9 mouse cellular contexts compared by ENCODE assay signal in genomic region chr5:123879928-123880327, GRCm38 (mm10). TPM values are rescaled to one million over a fixed set of nuclear protein-coding genes. Genes with fewer than 3 reads are reported as not detected.
DNase-seq lines count a peak whose midpoint lies in the region; ATAC-seq and TF ChIP-seq lines count a peak whose summit lies in the region.
"Had no signal": no experiment of that assay in that cellular context is flagged by ENCODE, and none has a peak within 500 bp of the region (broad histone marks: within the 10 kb centered on the region; RNA-seq: fewer than 3 reads in every experiment).

Gene Hcar1 (minus strand): TSS chr5:123880020.

- no peak within 1 kb of the TSS for H3K4me3 ChIP-seq in limb, embryonic 13.5 days
- H3K4me3 ChIP-seq in midbrain, postnatal 0 days (ENCODE audit: low read depth, low read length), result no peak within 1 kb of the TSS

- no peaks in the 10 kb centered on the region for H3K27me3 ChIP-seq in limb, embryonic 13.5 days
- no peaks in the 10 kb centered on the region for H3K27me3 ChIP-seq in midbrain, postnatal 0 days (ENCODE audit: insufficient read depth, low read length)

- H3K9ac ChIP-seq in limb, embryonic 13.5 days, result peak within 1 kb of the TSS; percentile 25; the same call in 1 of the 2 replicates
- H3K9ac ChIP-seq in midbrain, postnatal 0 days (replicated peaks; ENCODE audit: low read length, poor library complexity, severe bottlenecking), result no peak within 1 kb of the TSS
- H3K9ac ChIP-seq: liver, embryonic 14.5 days had no signal

- no peak within 1 kb of the TSS for H3K27ac ChIP-seq in limb, embryonic 13.5 days
- H3K27ac ChIP-seq in midbrain, postnatal 0 days (ENCODE audit: low read depth, low read length), result no peak within 1 kb of the TSS
- H3K27ac ChIP-seq: liver, embryonic 14.5 days had no signal

- intact Hi-C loops in heart, postnatal 14 days (cut with DNase I), result no loop called here

- H3K9me3 ChIP-seq in limb, embryonic 13.5 days, result no peaks in the 10 kb centered on the region
- H3K9me3 ChIP-seq in midbrain, postnatal 0 days (ENCODE audit: low read length), result no peaks in the 10 kb centered on the region

- 53% methylated on average over 12 of the region's 12 CpGs for WGBS in limb, embryonic 13.5 days
- WGBS in midbrain, postnatal 0 days, result 67% methylated on average over 12 of the region's 12 CpGs

- TF ChIP-seq CTCF in midbrain, postnatal 0 days (IDR thresholded peaks at IDR 0.05), result no peak

- H3K4me2 ChIP-seq in limb, embryonic 13.5 days (replicated peaks), result peak within 1 kb of the TSS; percentile 28
- H3K4me2 ChIP-seq in midbrain, postnatal 0 days (ENCODE audit: low read depth, low read length, poor library complexity, severe bottlenecking), result no peak within 1 kb of the TSS

- peaks cover 34% of the 10 kb centered on the region for H3K4me1 ChIP-seq in limb, embryonic 13.5 days
- no peaks in the 10 kb centered on the region for H3K4me1 ChIP-seq in midbrain, postnatal 0 days (ENCODE audit: insufficient read depth, low read length)

- no peaks in the 10 kb centered on the region for H3K36me3 ChIP-seq in limb, embryonic 13.5 days
- no peaks in the 10 kb centered on the region for H3K36me3 ChIP-seq in midbrain, postnatal 0 days (ENCODE audit: insufficient read depth, low read length)

- no peak for ATAC-seq in limb, embryonic 13.5 days (ENCODE audit: low FRiP score, low read depth)
- ATAC-seq in midbrain, postnatal 0 days (ENCODE audit: low FRiP score), result no peak

- DNase-seq in urinary bladder, postnatal 25 days (ENCODE audit: low spot score), result peak; percentile 23
- no peak for DNase-seq in urinary bladder, adult 18-20 months (ENCODE audit: low spot score in 2 of 2)
- DNase-seq in heart, postnatal 14 days, result peak; percentile 19 to 49
- DNase-seq in yolk sac, embryonic 10.5 days (ENCODE audit: low spot score), result peak; percentile 32
- DNase-seq in midbrain, postnatal 0 days (ENCODE audit: low spot score), result no peak
- no peak for DNase-seq in layer of hippocampus, adult 8-10 months (ENCODE audit: low spot score in 2 of 2)
- no peak for DNase-seq in frontal cortex, postnatal 10 days (ENCODE audit: low spot score in 2 of 2)

RNA-seq across cellular contexts. Expression of gene Hcar1, which starts in this region (rescaled TPM):
- total RNA-seq in heart, postnatal 14 days (2021), result under 1 TPM; 0.54 to 0.79 TPM
- 0.17 and 0.24 TPM in 2 replicates for polyA plus RNA-seq in limb, embryonic 13.5 days (2015; fragmentation: Nextera tagmentation; extraction: Ambion mirVana)
- 1.1 and 1.9 TPM in 2 replicates for total RNA-seq in midbrain, postnatal 0 days (2014; rRNA removed)
- polyA plus RNA-seq in midbrain, postnatal 0 days (2015; fragmentation: Nextera tagmentation; extraction: Ambion mirVana), result 0.64 and 0.71 TPM in 2 replicates
- total RNA-seq in layer of hippocampus, adult 8-10 months (2022), result 1 to 10 TPM; 1.0 to 1.6 (median 1.2) TPM

Comparison
In these comparisons a context has a peak if more than half of its experiments do, and no peak if none do; other contexts are left out.
1. DNase-seq: peak in urinary bladder, postnatal 25 days (single experiment) and yolk sac, embryonic 10.5 days (single experiment); none in urinary bladder, adult 18-20 months (0 of 2), midbrain, postnatal 0 days (single experiment), layer of hippocampus, adult 8-10 months (0 of 2) and frontal cortex, postnatal 10 days (0 of 2).
2. Peak in DNase-seq in heart, postnatal 14 days; RNA of the gene not detected or under 1 TPM.